Mouse (Mus musculus): ENCODE data around the gene Zcchc4. TPM values are rescaled to one million over a fixed set of nuclear protein-coding genes. Genes with fewer than 3 reads are reported as not detected.

Gene Zcchc4
- polyA plus RNA-seq, 1 experiment from 2014 or later, result 15.8 TPM

GRCm38 (mm10) chr5:52868918-52869703 lies 93.9 kb downstream of the Zcchc4 start:
- Histone ChIP-seq H3K27me3 (ENCODE audit: control insufficient read depth, insufficient read depth, low read length) (no peaks in the 10 kb centered on the region), H3K4me2 (replicated peaks; ENCODE audit: low read depth, low read length) (no peak overlapping the region), H3K9ac (replicated peaks; ENCODE audit: low read depth, low read length) (no peak overlapping the region), H3K4me3 (ENCODE audit: low read depth, low read length) (no peak overlapping the region), H3K36me3 (ENCODE audit: control insufficient read depth, insufficient read depth, low read length) (peaks cover 40% of the 10 kb centered on the region), H3K9me3 (ENCODE audit: control insufficient read depth, low read depth, low read length) (no peaks in the 10 kb centered on the region), H3K4me1 (ENCODE audit: control insufficient read depth, insufficient read depth, low read length) (0 out of 2 replicates have a peak, but pooled peaks cover 4% of the 10 kb centered on the region), H3K27ac (ENCODE audit: low read length) (no peak overlapping the region)
- ATAC-seq (ENCODE audit: insufficient number of reproducible peaks, insufficient read depth, low FRiP score, low read depth), result no peak
- WGBS, result 81% methylated on average over 12 of the region's 12 CpGs

DNA sequence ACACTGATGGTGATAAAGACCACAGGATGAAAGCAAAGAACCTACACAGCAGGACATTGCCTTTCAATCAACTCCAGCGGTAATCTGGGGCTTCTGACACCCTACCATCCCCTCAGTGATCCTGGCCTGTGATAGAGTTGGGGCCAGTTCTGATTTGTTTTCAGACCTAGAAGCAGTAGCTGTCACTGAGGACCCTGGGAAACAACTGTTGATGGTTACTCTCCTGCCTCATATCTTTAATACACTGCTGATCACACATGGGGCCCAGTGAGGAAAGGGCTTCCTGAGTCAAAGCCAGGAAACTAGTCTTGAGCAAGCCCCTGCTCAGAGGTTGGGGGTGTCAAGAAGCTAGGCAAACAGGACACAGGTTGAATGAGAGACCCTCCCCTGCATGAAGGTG lies 96.3 kb downstream of the Zcchc4 start:
- Histone ChIP-seq H3K4me3 (ENCODE audit: low read depth, low read length) (no peak overlapping the region), H3K4me2 (replicated peaks; ENCODE audit: low read depth, low read length) (no peak overlapping the region), H3K9me3 (ENCODE audit: control insufficient read depth, low read depth, low read length) (no peaks in the 10 kb centered on the region), H3K4me1 (ENCODE audit: control insufficient read depth, insufficient read depth, low read length) (no peaks in the 10 kb centered on the region), H3K27me3 (ENCODE audit: control insufficient read depth, insufficient read depth, low read length) (no peaks in the 10 kb centered on the region), H3K36me3 (ENCODE audit: control insufficient read depth, insufficient read depth, low read length) (peaks cover 18% of the 10 kb centered on the region), H3K27ac (ENCODE audit: low read length) (no peak overlapping the region), H3K9ac (replicated peaks; ENCODE audit: low read depth, low read length) (no peak overlapping the region)
- no peak for ATAC-seq (ENCODE audit: insufficient number of reproducible peaks, insufficient read depth, low FRiP score, low read depth)
- WGBS, result 25% methylated on average over 1 of the region's 1 CpGs

- no peak overlapping the region for H3K4me3 ChIP-seq (ENCODE audit: low read depth, low read length)
- H3K27ac ChIP-seq (ENCODE audit: low read length), result no peak overlapping the region
- WGBS, result 85% methylated on average over 13 of the region's 13 CpGs
- peaks cover 13% of the 10 kb centered on the region for H3K36me3 ChIP-seq (ENCODE audit: control insufficient read depth, insufficient read depth, low read length)
- H3K9ac ChIP-seq (replicated peaks; ENCODE audit: low read depth, low read length), result no peak overlapping the region
- H3K9me3 ChIP-seq (ENCODE audit: control insufficient read depth, low read depth, low read length), result no peaks in the 10 kb centered on the region
- no peaks in the 10 kb centered on the region for H3K4me1 ChIP-seq (ENCODE audit: control insufficient read depth, insufficient read depth, low read length)
- H3K4me2 ChIP-seq (replicated peaks; ENCODE audit: low read depth, low read length), result no peak overlapping the region
- H3K27me3 ChIP-seq (ENCODE audit: control insufficient read depth, insufficient read depth, low read length), result no peaks in the 10 kb centered on the region
- ATAC-seq (ENCODE audit: insufficient number of reproducible peaks, insufficient read depth, low FRiP score, low read depth), result no peak
These were observed 96.8 kb downstream of the Zcchc4 start for GRCm38 (mm10) chr5:52871986-52872385.

Other genes starting within 250 kb of the Zcchc4 start
- gene Lgi2, start 208.9 kb upstream of the Zcchc4 start, polyA plus RNA-seq (2014; fragmentation: Nextera tagmentation; extraction: Ambion mirVana), result 17.2 and 17.5 TPM in 2 replicates
- 9.2 and 10.0 TPM in 2 replicates for gene Sepsecs, start 105.7 kb upstream of the Zcchc4 start, polyA plus RNA-seq (2014; fragmentation: Nextera tagmentation; extraction: Ambion mirVana)
- gene Pi4k2b, start 33.8 kb upstream of the Zcchc4 start, polyA plus RNA-seq (2014; fragmentation: Nextera tagmentation; extraction: Ambion mirVana), result 23.8 and 27.5 TPM in 2 replicates
- gene Anapc4, start 58.6 kb downstream of the Zcchc4 start, polyA plus RNA-seq (2014; fragmentation: Nextera tagmentation; extraction: Ambion mirVana), result 98.7 and 110 TPM in 2 replicates

Data from stomach, embryonic 14.5 days (tissue).